In the genomic region with DNA sequence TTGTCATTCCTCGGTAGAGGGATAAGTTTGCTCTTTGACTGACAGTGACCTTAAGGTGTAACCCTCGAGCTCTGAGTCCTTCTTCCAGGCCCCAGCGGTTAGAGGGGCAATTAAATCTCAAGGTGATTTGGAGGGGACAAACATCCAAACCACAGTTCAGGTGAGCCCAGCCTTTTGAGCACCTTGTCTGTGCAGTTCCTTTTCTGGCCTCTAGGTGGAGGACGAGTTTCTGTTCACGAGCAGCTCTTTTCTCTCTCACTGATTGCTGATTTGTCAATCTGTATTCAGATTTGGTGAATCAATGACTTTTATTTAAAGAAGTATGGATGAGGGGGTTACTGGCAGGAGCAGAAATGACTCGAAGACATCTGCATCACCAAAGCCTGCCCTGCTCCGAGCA, we compare ENCODE assay signal across 9 mouse cellular contexts.
DNase-seq lines count a peak whose midpoint lies in the region; ATAC-seq and TF ChIP-seq lines count a peak whose summit lies in the region.
"Had no signal": no experiment of that assay in that cellular context is flagged by ENCODE, and none has a peak within 500 bp of the region (broad histone marks: within the 10 kb centered on the region; RNA-seq: fewer than 3 reads in every experiment).

No protein-coding gene starts in this region.

- H3K4me3 ChIP-seq in layer of hippocampus, adult 2 months, result no peak overlapping the region
- H3K4me3 ChIP-seq in embryonic facial prominence, embryonic 14.5 days (ENCODE audit: low read depth, low read length), result no peak overlapping the region
- H3K4me3 ChIP-seq: midbrain, embryonic 12.5 days had no signal

- no peak overlapping the region for H3K9ac ChIP-seq in embryonic facial prominence, embryonic 14.5 days (ENCODE audit: low read depth, low read length)
- H3K9ac ChIP-seq: midbrain, embryonic 12.5 days had no signal

- H3K4me2 ChIP-seq in embryonic facial prominence, embryonic 14.5 days (ENCODE audit: low read depth, low read length), result no peak overlapping the region
- H3K4me2 ChIP-seq: midbrain, embryonic 12.5 days had no signal

- 33% methylated on average over 7 of the region's 7 CpGs for WGBS in embryonic facial prominence, embryonic 14.5 days

- H3K27ac ChIP-seq in layer of hippocampus, adult 2 months, result peak overlapping the region; percentile 28
- no peak overlapping the region for H3K27ac ChIP-seq in embryonic facial prominence, embryonic 14.5 days (replicated peaks; ENCODE audit: low read depth, low read length)
- H3K27ac ChIP-seq: midbrain, embryonic 12.5 days had no signal

- no peaks in the 10 kb centered on the region for H3K27me3 ChIP-seq in embryonic facial prominence, embryonic 14.5 days (replicated peaks; ENCODE audit: control insufficient read depth, insufficient read depth, low read length)

- peak; percentile 11 to 66 for DNase-seq in adrenal gland, adult (ENCODE audit: inconsistent age in 2 of 2, low spot score in 1 of 2)
- no peak for DNase-seq in adrenal gland, adult 2 months
- peak in 1 of 2 experiments; percentile 59 for DNase-seq in layer of hippocampus, adult 2 months (ENCODE audit: low spot score in 2 of 2)
- DNase-seq in layer of hippocampus, adult 9-10 months (ENCODE audit: low spot score), result no peak
- DNase-seq in adrenal gland, postnatal 25 days, result peak; percentile 33
- DNase-seq in embryonic facial prominence, embryonic 14.5 days (ENCODE audit: low spot score), result peak; percentile 11
- peak; percentile 37 for DNase-seq in lung, postnatal 10 days

- no peaks in the 10 kb centered on the region for H3K4me1 ChIP-seq in embryonic facial prominence, embryonic 14.5 days (ENCODE audit: control insufficient read depth, insufficient read depth, low read length)

- no peaks in the 10 kb centered on the region for H3K36me3 ChIP-seq in embryonic facial prominence, embryonic 14.5 days (ENCODE audit: control insufficient read depth, insufficient read depth, low read length)
- H3K36me3 ChIP-seq: midbrain, embryonic 12.5 days had no signal

- peak; percentile 89 for TF ChIP-seq CTCF in layer of hippocampus, adult 2 months (conservative IDR thresholded peaks at IDR 0.05)

- no peaks in the 10 kb centered on the region for H3K9me3 ChIP-seq in embryonic facial prominence, embryonic 14.5 days (ENCODE audit: control insufficient read depth, low read length)
- H3K9me3 ChIP-seq: midbrain, embryonic 12.5 days had no signal

- ATAC-seq in embryonic facial prominence, embryonic 14.5 days (ENCODE audit: low read depth), result no peak
- no peak for ATAC-seq in inflammation-experienced regulatory T-cells, adult 6 months

Comparison
In these comparisons a context has a peak if more than half of its experiments do, and no peak if none do; other contexts are left out.
1. DNase-seq: peak in adrenal gland, adult (2 of 2), adrenal gland, postnatal 25 days (single experiment), embryonic facial prominence, embryonic 14.5 days (single experiment) and lung, postnatal 10 days (single experiment); none in adrenal gland, adult 2 months (single experiment) and layer of hippocampus, adult 9-10 months (single experiment).